In the genomic region with DNA sequence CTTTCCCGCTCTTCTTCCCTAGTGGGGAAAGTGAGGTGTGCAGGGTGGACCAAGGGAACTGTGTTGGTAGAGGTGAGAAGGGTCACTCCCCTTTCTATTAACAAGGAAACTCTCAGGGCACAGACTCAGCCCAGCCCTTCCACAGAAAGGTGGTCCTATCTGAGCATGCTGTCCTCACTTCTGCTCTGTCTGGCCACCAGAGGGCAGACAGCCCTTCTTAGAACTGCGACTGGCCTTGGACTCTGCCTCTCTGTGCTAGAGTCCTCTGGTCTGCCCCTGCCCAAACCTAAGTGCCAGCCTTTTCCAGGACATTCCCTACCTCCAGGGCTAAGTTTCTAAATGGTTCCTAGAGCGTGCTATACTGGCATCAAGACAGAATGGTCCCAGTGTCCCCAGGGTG, we compare ENCODE assay signal across 8 mouse cellular contexts. TPM values are rescaled to one million over a fixed set of nuclear protein-coding genes. Genes with fewer than 3 reads are reported as not detected.
DNase-seq lines count a peak whose midpoint lies in the region; ATAC-seq and TF ChIP-seq lines count a peak whose summit lies in the region.

No protein-coding gene starts in this region.

- H3K9me3 ChIP-seq in neural tube, embryonic 15.5 days (replicated peaks), result no peaks in the 10 kb centered on the region
- no peaks in the 10 kb centered on the region for H3K9me3 ChIP-seq in limb, embryonic 12.5 days
- H3K9me3 ChIP-seq in midbrain, embryonic 14.5 days (ENCODE audit: control insufficient read depth, low read length), result no peaks in the 10 kb centered on the region

- intact Hi-C loops in gastrocnemius, postnatal 36 days (cut with DNase I), result loop anchor here (2.0 to 5.0 kb wide), 2 partner anchors 21 to 185 kb away; partner anchors contain the start of genes Cd7, Hexdc and Ogfod3

- WGBS in neural tube, embryonic 15.5 days, result 56% methylated on average over 3 of the region's 3 CpGs
- WGBS in limb, embryonic 12.5 days, result 40% methylated on average over 3 of the region's 3 CpGs
- WGBS in midbrain, embryonic 14.5 days, result 44% methylated on average over 3 of the region's 3 CpGs
- WGBS in spleen, adult 2 months, result 49% methylated on average over 3 of the region's 3 CpGs

- no peak for TF ChIP-seq POLR2A in spleen, adult 2 months (IDR thresholded peaks at IDR 0.05; ENCODE audit: low read depth, low read length)

- no peaks in the 10 kb centered on the region for H3K36me3 ChIP-seq in neural tube, embryonic 15.5 days
- H3K36me3 ChIP-seq in limb, embryonic 12.5 days, result no peaks in the 10 kb centered on the region
- H3K36me3 ChIP-seq in midbrain, embryonic 14.5 days (ENCODE audit: control insufficient read depth, insufficient read depth, low read length), result no peaks in the 10 kb centered on the region
- no peaks in the 10 kb centered on the region for H3K36me3 ChIP-seq in spleen, adult 2 months (ENCODE audit: control insufficient read depth, insufficient read depth, low read length)

- no peaks in the 10 kb centered on the region for H3K27me3 ChIP-seq in neural tube, embryonic 15.5 days (replicated peaks)
- H3K27me3 ChIP-seq in limb, embryonic 12.5 days, result no peaks in the 10 kb centered on the region
- H3K27me3 ChIP-seq in midbrain, embryonic 14.5 days (ENCODE audit: control insufficient read depth, insufficient read depth, low read length), result no peaks in the 10 kb centered on the region
- no peaks in the 10 kb centered on the region for H3K27me3 ChIP-seq in spleen, adult 2 months (ENCODE audit: control insufficient read depth, insufficient read depth, low read length)

- no peak overlapping the region for H3K27ac ChIP-seq in neural tube, embryonic 15.5 days (replicated peaks)
- H3K27ac ChIP-seq in limb, embryonic 12.5 days, result no peak overlapping the region
- H3K27ac ChIP-seq in midbrain, embryonic 14.5 days (replicated peaks; ENCODE audit: low read depth, low read length), result no peak overlapping the region
- no peak overlapping the region for H3K27ac ChIP-seq in spleen, adult 2 months (ENCODE audit: insufficient read depth, low read length)

- H3K4me3 ChIP-seq in neural tube, embryonic 15.5 days (replicated peaks), result no peak overlapping the region
- no peak overlapping the region for H3K4me3 ChIP-seq in limb, embryonic 12.5 days (replicated peaks)
- no peak overlapping the region for H3K4me3 ChIP-seq in midbrain, embryonic 14.5 days (replicated peaks; ENCODE audit: low read depth, low read length)
- no peak overlapping the region for H3K4me3 ChIP-seq in spleen, adult 2 months (ENCODE audit: extremely low read depth, insufficient read depth, insufficient read length)

- no peak overlapping the region for H3K9ac ChIP-seq in neural tube, embryonic 15.5 days (replicated peaks)
- no peak overlapping the region for H3K9ac ChIP-seq in limb, embryonic 12.5 days (replicated peaks)
- H3K9ac ChIP-seq in midbrain, embryonic 14.5 days (replicated peaks; ENCODE audit: low read length), result no peak overlapping the region

- ATAC-seq in neural tube, embryonic 15.5 days (ENCODE audit: low FRiP score), result no peak
- ATAC-seq in limb, embryonic 12.5 days (ENCODE audit: insufficient number of reproducible peaks, insufficient read depth, low FRiP score, low TSS enrichment, low read depth), result peak; percentile 79
- no peak; the same call in 1 of the 2 replicates for ATAC-seq in midbrain, embryonic 14.5 days (ENCODE audit: low FRiP score, low TSS enrichment)

- peak; percentile 71; the same call in 1 of the 2 replicates for TF ChIP-seq CTCF in spleen, adult 2 months (IDR thresholded peaks at IDR 0.05; ENCODE audit: extremely low read depth, insufficient read depth, insufficient read length, insufficient replicate concordance)

- no peaks in the 10 kb centered on the region for H3K4me1 ChIP-seq in neural tube, embryonic 15.5 days
- H3K4me1 ChIP-seq in limb, embryonic 12.5 days (replicated peaks), result no peaks in the 10 kb centered on the region
- no peaks in the 10 kb centered on the region for H3K4me1 ChIP-seq in midbrain, embryonic 14.5 days (ENCODE audit: control insufficient read depth, insufficient read depth, low read length)
- peaks cover 3% of the 10 kb centered on the region; the same call in 1 of the 2 replicates for H3K4me1 ChIP-seq in spleen, adult 2 months (ENCODE audit: control insufficient read depth, insufficient read depth, insufficient read length)

- H3K4me2 ChIP-seq in neural tube, embryonic 15.5 days, result no peak overlapping the region
- no peak overlapping the region for H3K4me2 ChIP-seq in limb, embryonic 12.5 days
- no peak overlapping the region for H3K4me2 ChIP-seq in midbrain, embryonic 14.5 days (ENCODE audit: low read length)

- peak; percentile 56 for DNase-seq in neural tube, embryonic 10.5 days (ENCODE audit: extremely low spot score, low spot score)
- peak; percentile 80 for DNase-seq in embryo, embryonic 10 days (ENCODE audit: low spot score)
- DNase-seq in gastrocnemius, postnatal 36 days, result peak; percentile 38 to 49
- DNase-seq in kidney, adult 11 months, result peak; percentile 77
- peak; percentile 81 for DNase-seq in midbrain, embryonic 14.5 days
- DNase-seq in spleen, adult 2 months (ENCODE audit: low read depth in 1 of 2, low spot score in 2 of 2), result peak; percentile 31 to 49

RNA-seq across cellular contexts. Expression of gene Cd7, which starts 21.5 kb away (rescaled TPM):
- polyA plus RNA-seq in neural tube, embryonic 15.5 days (2015; fragmentation: Nextera tagmentation; extraction: Ambion mirVana), result 5.2 TPM in 1 of 2 replicates, not detected in the other
- not detected for total RNA-seq in gastrocnemius, postnatal 36 days (2021)
- not detected in 2 replicates for polyA plus RNA-seq in limb, embryonic 12.5 days (2016; fragmentation: Nextera tagmentation; extraction: Ambion mirVana)
- polyA plus RNA-seq in midbrain, embryonic 14.5 days (2014; fragmentation: Nextera tagmentation; extraction: Ambion mirVana), result not detected in 2 replicates
- 63.0 and 79.5 TPM in 2 replicates for polyA plus RNA-seq in spleen, adult 2 months (2012; rRNA removed)

RNA-seq across cellular contexts. Expression of gene Csnk1d, which starts 26.6 kb away (rescaled TPM):
- 126 and 130 TPM in 2 replicates for polyA plus RNA-seq in neural tube, embryonic 15.5 days (2015; fragmentation: Nextera tagmentation; extraction: Ambion mirVana)
- total RNA-seq in gastrocnemius, postnatal 36 days (2021), result 10 to 100 TPM; 51.6 to 54.5 TPM
- 154 and 157 TPM in 2 replicates for polyA plus RNA-seq in limb, embryonic 12.5 days (2016; fragmentation: Nextera tagmentation; extraction: Ambion mirVana)
- polyA plus RNA-seq in midbrain, embryonic 14.5 days (2014; fragmentation: Nextera tagmentation; extraction: Ambion mirVana), result 81.5 and 85.8 TPM in 2 replicates
- 48.6 and 49.2 TPM in 2 replicates for polyA plus RNA-seq in spleen, adult 2 months (2012; rRNA removed)

RNA-seq across cellular contexts. Expression of gene Sectm1b, which starts 45.7 kb away (rescaled TPM):
- polyA plus RNA-seq in neural tube, embryonic 15.5 days (2015; fragmentation: Nextera tagmentation; extraction: Ambion mirVana), result not detected in 2 replicates
- not detected for total RNA-seq in gastrocnemius, postnatal 36 days (2021)
- not detected in 2 replicates for polyA plus RNA-seq in limb, embryonic 12.5 days (2016; fragmentation: Nextera tagmentation; extraction: Ambion mirVana)
- polyA plus RNA-seq in midbrain, embryonic 14.5 days (2014; fragmentation: Nextera tagmentation; extraction: Ambion mirVana), result not detected in 2 replicates
- polyA plus RNA-seq in spleen, adult 2 months (2012; rRNA removed), result not detected in 2 replicates

Comparison
In these comparisons a context has a peak if more than half of its experiments do, and no peak if none do; other contexts are left out.
1. RNA of gene Cd7, which starts 21.5 kb away (polyA plus RNA-seq): 63.0 to 79.5 TPM in spleen, adult 2 months; not detected in midbrain, embryonic 14.5 days, not detected in limb, embryonic 12.5 days and 5.2 TPM in neural tube, embryonic 15.5 days; every median in the first group is over 10 times any median in the second.
2. Peak in every context shown above with its lines, with median percentiles within 50 percentile points of each other: DNase-seq.